8 mouse cellular contexts compared by ENCODE assay signal in the genomic region with DNA sequence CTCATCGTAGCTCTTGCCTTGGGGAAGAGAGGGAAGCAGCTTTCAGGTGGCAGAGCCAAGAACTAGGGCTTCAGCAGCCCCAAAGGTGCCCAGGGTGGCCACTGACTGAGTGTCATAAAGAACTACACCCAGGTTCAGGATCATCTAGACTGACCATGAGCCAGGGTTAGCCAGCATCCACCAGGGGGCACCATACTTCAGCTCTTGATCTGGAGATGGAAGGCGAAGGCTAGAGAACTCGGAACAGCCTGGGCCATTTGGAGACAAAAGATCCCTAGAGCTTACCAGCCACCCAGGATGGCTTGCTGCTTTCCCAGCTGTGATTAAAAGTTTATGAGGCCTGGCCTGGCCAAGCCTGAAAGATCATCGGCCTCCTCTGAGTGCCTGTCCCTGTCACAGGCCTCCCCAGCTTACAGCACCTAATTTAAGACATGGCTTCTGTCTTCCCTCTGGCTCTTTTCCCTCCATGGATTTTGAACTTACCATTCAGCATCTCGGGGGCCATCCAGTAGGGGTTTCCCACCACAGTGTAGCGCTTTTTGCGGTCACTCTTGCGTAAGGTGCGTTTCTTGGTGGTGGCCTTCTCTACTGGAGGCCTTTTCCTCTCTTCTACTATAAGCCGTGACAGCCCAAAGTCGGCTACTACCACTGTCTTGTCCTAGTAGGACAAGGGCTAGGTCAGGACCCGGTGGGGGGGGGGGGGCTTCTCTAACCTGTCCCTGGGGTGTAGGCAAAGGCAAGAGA. TPM values are rescaled to one million over a fixed set of nuclear protein-coding genes. Genes with fewer than 3 reads are reported as not detected.
DNase-seq lines count a peak whose midpoint lies in the region; ATAC-seq lines count a peak whose summit lies in the region.

No protein-coding gene starts in this region.

- 64% methylated on average over 12 of the region's 12 CpGs for WGBS in embryonic facial prominence, embryonic 11.5 days
- WGBS in limb, embryonic 10.5 days: 63% methylated on average over 12 of the region's 12 CpGs
- 55% methylated on average over 12 of the region's 12 CpGs for WGBS in midbrain, embryonic 14.5 days

- peak; percentile 95 for DNase-seq in 3T3-L1 (ENCODE audit: low read depth, low spot score)
- peak; percentile 95 for DNase-seq in adrenal gland, postnatal 14 days
- peak; percentile 94 for DNase-seq in embryonic facial prominence, embryonic 11.5 days (ENCODE audit: low spot score)
- peak; percentile 87 to 94 for DNase-seq in heart, adult 18-20 months
- peak; percentile 79 for DNase-seq in kidney, adult 11 months
- DNase-seq in limb, embryonic 10.5 days (ENCODE audit: low spot score): peak; percentile 92
- DNase-seq in midbrain, embryonic 14.5 days: peak; percentile 93
- DNase-seq in spleen, adult 12 weeks (ENCODE audit: low spot score): peak; percentile 65

- H3K36me3 ChIP-seq in embryonic facial prominence, embryonic 11.5 days (replicated peaks; ENCODE audit: control insufficient read depth, insufficient read depth, low read depth, low read length): no peaks in the 10 kb centered on the region
- H3K36me3 ChIP-seq in limb, embryonic 10.5 days: peaks cover 52% of the 10 kb centered on the region
- peaks cover 86% of the 10 kb centered on the region for H3K36me3 ChIP-seq in midbrain, embryonic 14.5 days (ENCODE audit: control insufficient read depth, insufficient read depth, low read length)

- ATAC-seq in embryonic facial prominence, embryonic 11.5 days (replicated peaks; ENCODE audit: insufficient number of reproducible peaks, low FRiP score, low TSS enrichment, low read depth): 0 out of 2 replicates have a peak, but pooled peaks have one; percentile 51
- ATAC-seq in midbrain, embryonic 14.5 days (ENCODE audit: low FRiP score, low TSS enrichment): peak; percentile 71; the same call in 1 of the 2 replicates

- H3K9me3 ChIP-seq in embryonic facial prominence, embryonic 11.5 days (replicated peaks; ENCODE audit: control insufficient read depth, low read length): no peaks in the 10 kb centered on the region
- H3K9me3 ChIP-seq in limb, embryonic 10.5 days (replicated peaks): no peaks in the 10 kb centered on the region
- H3K9me3 ChIP-seq in midbrain, embryonic 14.5 days (ENCODE audit: control insufficient read depth, low read length): no peaks in the 10 kb centered on the region

- H3K9ac ChIP-seq in embryonic facial prominence, embryonic 11.5 days (replicated peaks; ENCODE audit: low read length): no peak overlapping the region
- no peak overlapping the region for H3K9ac ChIP-seq in midbrain, embryonic 14.5 days (replicated peaks; ENCODE audit: low read length)

- no peak overlapping the region for H3K4me2 ChIP-seq in embryonic facial prominence, embryonic 11.5 days (ENCODE audit: low read depth, low read length)
- no peak overlapping the region for H3K4me2 ChIP-seq in midbrain, embryonic 14.5 days (ENCODE audit: low read length)

- H3K4me3 ChIP-seq in embryonic facial prominence, embryonic 11.5 days (ENCODE audit: low read depth, low read length): no peak overlapping the region
- no peak overlapping the region for H3K4me3 ChIP-seq in limb, embryonic 10.5 days
- H3K4me3 ChIP-seq in midbrain, embryonic 14.5 days (replicated peaks; ENCODE audit: low read depth, low read length): no peak overlapping the region

- H3K27ac ChIP-seq in embryonic facial prominence, embryonic 11.5 days (replicated peaks; ENCODE audit: low read depth, low read length): no peak overlapping the region
- H3K27ac ChIP-seq in limb, embryonic 10.5 days: peak overlapping the region; percentile 53
- peak overlapping the region; percentile 49 for H3K27ac ChIP-seq in midbrain, embryonic 14.5 days (replicated peaks; ENCODE audit: low read depth, low read length)

- H3K4me1 ChIP-seq in embryonic facial prominence, embryonic 11.5 days (ENCODE audit: control insufficient read depth, insufficient read depth, low read length): peaks cover 2% of the 10 kb centered on the region; the same call in 1 of the 2 replicates
- peaks cover 23% of the 10 kb centered on the region for H3K4me1 ChIP-seq in limb, embryonic 10.5 days
- no peaks in the 10 kb centered on the region for H3K4me1 ChIP-seq in midbrain, embryonic 14.5 days (ENCODE audit: control insufficient read depth, insufficient read depth, low read length)

- H3K27me3 ChIP-seq in embryonic facial prominence, embryonic 11.5 days (ENCODE audit: control insufficient read depth, insufficient read depth, low read length): no peaks in the 10 kb centered on the region
- no peaks in the 10 kb centered on the region for H3K27me3 ChIP-seq in limb, embryonic 10.5 days (ENCODE audit: low read depth, poor library complexity, severe bottlenecking)
- no peaks in the 10 kb centered on the region for H3K27me3 ChIP-seq in midbrain, embryonic 14.5 days (ENCODE audit: control insufficient read depth, insufficient read depth, low read length)

RNA-seq across cellular contexts. Expression of gene Pik3ip1, which starts 17.1 kb away (rescaled TPM):
- total RNA-seq in adrenal gland, postnatal 14 days (2021): 11.1 and 24.2 TPM in 2 replicates
- 10.5 and 10.6 TPM in 2 replicates for polyA plus RNA-seq in embryonic facial prominence, embryonic 11.5 days (2014; fragmentation: Nextera tagmentation; extraction: Ambion mirVana)
- total RNA-seq in heart, adult 18-20 months (2021): 10 to 100 TPM; 45.2 to 51.2 TPM
- polyA plus RNA-seq in limb, embryonic 10.5 days (2016; fragmentation: Nextera tagmentation; extraction: Ambion mirVana): 5.9 and 8.5 TPM in 2 replicates
- 20.2 and 21.2 TPM in 2 replicates for polyA plus RNA-seq in midbrain, embryonic 14.5 days (2014; fragmentation: Nextera tagmentation; extraction: Ambion mirVana)

RNA-seq across cellular contexts. Expression of gene Patz1, which starts 58.6 kb away (rescaled TPM):
- 31.6 and 38.3 TPM in 2 replicates for total RNA-seq in adrenal gland, postnatal 14 days (2021)
- 72.6 and 73.2 TPM in 2 replicates for polyA plus RNA-seq in embryonic facial prominence, embryonic 11.5 days (2014; fragmentation: Nextera tagmentation; extraction: Ambion mirVana)
- total RNA-seq in heart, adult 18-20 months (2021): 10 to 100 TPM; 19.4 to 23.1 TPM
- polyA plus RNA-seq in limb, embryonic 10.5 days (2016; fragmentation: Nextera tagmentation; extraction: Ambion mirVana): 80.2 and 81.7 TPM in 2 replicates
- 61.9 and 78.7 TPM in 2 replicates for polyA plus RNA-seq in midbrain, embryonic 14.5 days (2014; fragmentation: Nextera tagmentation; extraction: Ambion mirVana)
